Mouse (Mus musculus): ENCODE measurements around the gene Kcnip2. TPM values are rescaled to one million over a fixed set of nuclear protein-coding genes. Genes with fewer than 3 reads are reported as not detected.

Kcnip2 gene
- polyA plus RNA-seq, 1 experiment from 2014 or later, result 14.6 TPM

- Histone ChIP-seq H3K4me3 (replicated peaks; ENCODE audit: low read length) (no peak overlapping the region), H3K4me1 (replicated peaks; ENCODE audit: control insufficient read depth, insufficient read depth, low read length) (no peaks in the 10 kb centered on the region; the same call in 1 of the 2 replicates), H3K27ac (ENCODE audit: low read length) (no peak overlapping the region), H3K9ac (replicated peaks; ENCODE audit: low read depth, low read length) (no peak overlapping the region), H3K27me3 (replicated peaks; ENCODE audit: control insufficient read depth, insufficient read depth, low read length) (no peaks in the 10 kb centered on the region), H3K36me3 (ENCODE audit: control insufficient read depth, insufficient read depth) (no peaks in the 10 kb centered on the region), H3K4me2 (ENCODE audit: low read length) (no peak overlapping the region), H3K9me3 (ENCODE audit: control insufficient read depth, low read length) (no peaks in the 10 kb centered on the region)
- whole genome bisulfite sequencing, result 83% methylated on average over 10 of the region's 10 CpGs
- no peak for ATAC-seq
Measured at GRCm38 (mm10) chr19:45833665-45834064, 17.8 kb upstream of the Kcnip2 start.

GRCm38 (mm10) chr19:45830679-45831078 is 14.8 kb upstream of the Kcnip2 start:
- Histone ChIP-seq H3K36me3 (ENCODE audit: control insufficient read depth, insufficient read depth) (no peaks in the 10 kb centered on the region), H3K9me3 (ENCODE audit: control insufficient read depth, low read length) (no peaks in the 10 kb centered on the region; the same call in 1 of the 2 replicates), H3K4me3 (replicated peaks; ENCODE audit: low read length) (no peak overlapping the region), H3K9ac (replicated peaks; ENCODE audit: low read depth, low read length) (no peak overlapping the region), H3K4me2 (ENCODE audit: low read length) (no peak overlapping the region), H3K4me1 (replicated peaks; ENCODE audit: control insufficient read depth, insufficient read depth, low read length) (no peaks in the 10 kb centered on the region), H3K27me3 (replicated peaks; ENCODE audit: control insufficient read depth, insufficient read depth, low read length) (no peaks in the 10 kb centered on the region), H3K27ac (ENCODE audit: low read length) (no peak overlapping the region)
- no peak for ATAC-seq
- WGBS, result 58% methylated on average over 2 of the region's 2 CpGs

- no peaks in the 10 kb centered on the region for H3K36me3 ChIP-seq (ENCODE audit: control insufficient read depth, insufficient read depth)
- H3K4me2 ChIP-seq (ENCODE audit: low read length), result no peak overlapping the region
- no peak overlapping the region for H3K27ac ChIP-seq (ENCODE audit: low read length)
- H3K9ac ChIP-seq (replicated peaks; ENCODE audit: low read depth, low read length), result no peak overlapping the region
- no peak for ATAC-seq
- WGBS, result 92% methylated on average over 3 of the region's 3 CpGs
- H3K4me3 ChIP-seq (replicated peaks; ENCODE audit: low read length), result no peak overlapping the region
- H3K27me3 ChIP-seq (replicated peaks; ENCODE audit: control insufficient read depth, insufficient read depth, low read length), result no peaks in the 10 kb centered on the region
- no peaks in the 10 kb centered on the region for H3K4me1 ChIP-seq (replicated peaks; ENCODE audit: control insufficient read depth, insufficient read depth, low read length)
- no peaks in the 10 kb centered on the region; the same call in 1 of the 2 replicates for H3K9me3 ChIP-seq (ENCODE audit: control insufficient read depth, low read length)
Measured at GRCm38 (mm10) chr19:45827736-45828135, 11.9 kb upstream of the Kcnip2 start.

- no peak overlapping the region for H3K27ac ChIP-seq (ENCODE audit: low read length)
- H3K4me2 ChIP-seq (ENCODE audit: low read length), result no peak overlapping the region
- no peak overlapping the region for H3K4me3 ChIP-seq (replicated peaks; ENCODE audit: low read length)
- no peak for ATAC-seq
- no peak overlapping the region for H3K9ac ChIP-seq (replicated peaks; ENCODE audit: low read depth, low read length)
- H3K4me1 ChIP-seq (replicated peaks; ENCODE audit: control insufficient read depth, insufficient read depth, low read length), result peaks cover 2% of the 10 kb centered on the region
- no peaks in the 10 kb centered on the region; the same call in 1 of the 2 replicates for H3K9me3 ChIP-seq (ENCODE audit: control insufficient read depth, low read length)
- 59% methylated on average over 5 of the region's 5 CpGs for WGBS
- H3K27me3 ChIP-seq (replicated peaks; ENCODE audit: control insufficient read depth, insufficient read depth, low read length), result no peaks in the 10 kb centered on the region
- no peaks in the 10 kb centered on the region for H3K36me3 ChIP-seq (ENCODE audit: control insufficient read depth, insufficient read depth)
Measured at GRCm38 (mm10) chr19:45827125-45827524, 11.3 kb upstream of the Kcnip2 start.

GRCm38 (mm10) chr19:45826146-45826545 is 10.3 kb upstream of the Kcnip2 start:
- Histone ChIP-seq H3K4me3 (replicated peaks; ENCODE audit: low read length) (no peak overlapping the region), H3K27me3 (replicated peaks; ENCODE audit: control insufficient read depth, insufficient read depth, low read length) (no peaks in the 10 kb centered on the region), H3K4me1 (replicated peaks; ENCODE audit: control insufficient read depth, insufficient read depth, low read length) (peaks cover 9% of the 10 kb centered on the region), H3K9ac (replicated peaks; ENCODE audit: low read depth, low read length) (no peak overlapping the region), H3K36me3 (ENCODE audit: control insufficient read depth, insufficient read depth) (no peaks in the 10 kb centered on the region), H3K9me3 (ENCODE audit: control insufficient read depth, low read length) (no peaks in the 10 kb centered on the region; the same call in 1 of the 2 replicates), H3K4me2 (ENCODE audit: low read length) (no peak overlapping the region), H3K27ac (ENCODE audit: low read length) (no peak overlapping the region)
- 77% methylated on average over 3 of the region's 3 CpGs for WGBS
- no peak for ATAC-seq

GRCm38 (mm10) chr19:45821832-45822231 is 6.0 kb upstream of the Kcnip2 start:
- peak; percentile 78 for ATAC-seq
- Histone ChIP-seq H3K9ac (replicated peaks; ENCODE audit: low read depth, low read length) (no peak overlapping the region), H3K27me3 (replicated peaks; ENCODE audit: control insufficient read depth, insufficient read depth, low read length) (no peaks in the 10 kb centered on the region), H3K9me3 (ENCODE audit: control insufficient read depth, low read length) (no peaks in the 10 kb centered on the region), H3K27ac (ENCODE audit: low read length) (peak overlapping the region; percentile 44), H3K4me1 (replicated peaks; ENCODE audit: control insufficient read depth, insufficient read depth, low read length) (peaks cover 13% of the 10 kb centered on the region), H3K4me2 (ENCODE audit: low read length) (no peak overlapping the region), H3K4me3 (replicated peaks; ENCODE audit: low read length) (no peak overlapping the region), H3K36me3 (ENCODE audit: control insufficient read depth, insufficient read depth) (no peaks in the 10 kb centered on the region)
- 31% methylated on average over 5 of the region's 5 CpGs for WGBS

- Histone ChIP-seq H3K4me3 (replicated peaks; ENCODE audit: low read length) (no peak overlapping the region), H3K4me2 (ENCODE audit: low read length) (no peak overlapping the region), H3K27me3 (replicated peaks; ENCODE audit: control insufficient read depth, insufficient read depth, low read length) (no peaks in the 10 kb centered on the region), H3K36me3 (ENCODE audit: control insufficient read depth, insufficient read depth) (no peaks in the 10 kb centered on the region), H3K4me1 (replicated peaks; ENCODE audit: control insufficient read depth, insufficient read depth, low read length) (peaks cover 31% of the 10 kb centered on the region), H3K9ac (replicated peaks; ENCODE audit: low read depth, low read length) (no peak overlapping the region), H3K9me3 (ENCODE audit: control insufficient read depth, low read length) (no peaks in the 10 kb centered on the region), H3K27ac (ENCODE audit: low read length) (no peak overlapping the region)
- no peak for ATAC-seq
- WGBS, result 70% methylated on average over 11 of the region's 11 CpGs
Measured at GRCm38 (mm10) chr19:45817816-45818490, 2.1 kb upstream of the Kcnip2 start.

- Histone ChIP-seq H3K36me3 (ENCODE audit: control insufficient read depth, insufficient read depth) (no peaks in the 10 kb centered on the region), H3K4me1 (replicated peaks; ENCODE audit: control insufficient read depth, insufficient read depth, low read length) (peaks cover 35% of the 10 kb centered on the region), H3K4me2 (ENCODE audit: low read length) (no peak overlapping the region), H3K27ac (ENCODE audit: low read length) (no peak overlapping the region), H3K9me3 (ENCODE audit: control insufficient read depth, low read length) (no peaks in the 10 kb centered on the region), H3K9ac (replicated peaks; ENCODE audit: low read depth, low read length) (no peak overlapping the region), H3K4me3 (replicated peaks; ENCODE audit: low read length) (no peak overlapping the region), H3K27me3 (replicated peaks; ENCODE audit: control insufficient read depth, insufficient read depth, low read length) (no peaks in the 10 kb centered on the region)
- WGBS, result 16% methylated on average over 8 of the region's 8 CpGs
- no peak for ATAC-seq
Measured at GRCm38 (mm10) chr19:45816727-45817126, 866 bp upstream of the Kcnip2 start.

- H3K36me3 ChIP-seq (ENCODE audit: control insufficient read depth, insufficient read depth), result no peaks in the 10 kb centered on the region
- H3K27me3 ChIP-seq (replicated peaks; ENCODE audit: control insufficient read depth, insufficient read depth, low read length), result no peaks in the 10 kb centered on the region
- no peaks in the 10 kb centered on the region for H3K9me3 ChIP-seq (ENCODE audit: control insufficient read depth, low read length)
- no peak overlapping the region for H3K27ac ChIP-seq (ENCODE audit: low read length)
- 70% methylated on average over 10 of the region's 10 CpGs for WGBS
- H3K4me2 ChIP-seq (ENCODE audit: low read length), result peak overlapping the region; percentile 86
- H3K4me1 ChIP-seq (replicated peaks; ENCODE audit: control insufficient read depth, insufficient read depth, low read length), result peaks cover 30% of the 10 kb centered on the region
- peak; percentile 11; the same call in 1 of the 2 replicates for ATAC-seq
- H3K9ac ChIP-seq (replicated peaks; ENCODE audit: low read depth, low read length), result peak overlapping the region; percentile 58
- H3K4me3 ChIP-seq (replicated peaks; ENCODE audit: low read length), result peak overlapping the region; percentile 48
Measured at GRCm38 (mm10) chr19:45815170-45815569, 691 bp downstream of the Kcnip2 start.

Data from forebrain, embryonic 16.5 days (tissue).